Mouse (Mus musculus) megakaryocyte, embryonic 14.5 days (primary cell): Measurements from ENCODE around the gene Rere. TPM values are rescaled to one million over a fixed set of nuclear protein-coding genes. Genes with fewer than 3 reads are reported as not detected.

Source experiments
- H3K27me3 ChIP-seq: replicated peaks from 2 replicates; pipeline ENCODE3; 2012; ENCODE audit warnings: inconsistent platforms
- H3K36me3 ChIP-seq: replicated peaks from 2 replicates; pipeline ENCODE3; 2012; ENCODE audit warnings: low read length, inconsistent platforms, mixed read lengths
- H3K4me1 ChIP-seq: 2 replicates; pipeline ENCODE4 v1.6.1; 2012; ENCODE audit warnings: inconsistent platforms
- H3K4me3 ChIP-seq: replicated peaks from 2 replicates; pipeline ENCODE3; 2012; ENCODE audit warnings: moderate library complexity, mild to moderate bottlenecking, inconsistent platforms
- H3K9me3 ChIP-seq: 2 replicates; pipeline ENCODE4 v1.6.1; 2012; ENCODE audit warnings: inconsistent platforms
- FLI1 ChIP-seq: IDR thresholded peaks from 2 replicates; pipeline ENCODE4 v1.6.1; 2012; ENCODE audit warnings: low read length, inconsistent platforms, mixed read lengths
- GATA1 ChIP-seq: IDR thresholded peaks from 3 replicates; pipeline ENCODE4 v1.6.1; 2012; ENCODE audit warnings: mixed read lengths, low read length, inconsistent platforms, borderline replicate concordance
- polyA plus RNA-seq: library from polyadenylated mRNA; stranded (reverse); fragments of >175 nt; gene quantifications from 2 replicates; pipeline ENCODE4 v1.2.3, GENCODE M21; 2012; ENCODE audit warnings: low replicate concordance; ENCODE audit not compliant: insufficient read depth

The Rere gene
- polyA plus RNA-seq, 1 experiment: 39.0 TPM

GRCm38 (mm10) chr4:150239087-150239480 is 42.4 kb upstream of the Rere start:
- Histone ChIP-seq H3K9me3 (no peaks in the 10 kb centered on the region), H3K4me1 (peaks cover 88% of the 10 kb centered on the region), H3K27me3 (no peaks in the 10 kb centered on the region), H3K36me3 (peaks cover 55% of the 10 kb centered on the region), H3K4me3 (peak overlapping the region; percentile 97)
- TF ChIP-seq GATA1 (no peak), FLI1 (no peak)

- TF ChIP-seq FLI1 (no peak), GATA1 (no peak)
- peaks cover 59% of the 10 kb centered on the region for H3K36me3 ChIP-seq
- no peaks in the 10 kb centered on the region for H3K9me3 ChIP-seq
- peaks cover 88% of the 10 kb centered on the region for H3K4me1 ChIP-seq
- no peaks in the 10 kb centered on the region for H3K27me3 ChIP-seq
- H3K4me3 ChIP-seq: peak overlapping the region; percentile 97
Measured at GRCm38 (mm10) chr4:150239503-150239902, 41.9 kb upstream of the Rere start.

DNA sequence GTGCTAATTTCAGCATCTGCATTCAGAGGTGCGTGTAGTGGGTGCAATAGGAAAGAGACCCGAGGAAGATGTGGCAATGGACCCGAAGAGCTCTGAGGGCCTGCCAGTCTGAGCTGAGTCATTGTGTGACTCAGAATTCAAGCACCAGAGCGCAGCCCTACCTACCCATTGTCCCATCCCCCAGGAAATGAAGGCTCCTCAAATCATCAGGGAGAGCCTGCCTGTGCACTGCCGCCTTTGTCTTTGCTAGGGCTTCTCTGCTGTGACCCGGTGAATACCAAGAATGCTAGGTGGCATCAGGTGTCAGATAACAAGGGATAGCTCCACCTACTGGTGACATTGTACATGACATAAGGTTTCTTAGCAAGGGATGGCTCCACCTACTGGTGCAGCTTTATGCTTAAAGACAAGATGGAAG is 41.5 kb upstream of the Rere start:
- Histone ChIP-seq H3K27me3 (no peaks in the 10 kb centered on the region), H3K36me3 (peaks cover 64% of the 10 kb centered on the region), H3K4me1 (peaks cover 88% of the 10 kb centered on the region), H3K4me3 (peak overlapping the region; percentile 97), H3K9me3 (no peaks in the 10 kb centered on the region)
- TF ChIP-seq GATA1 (no peak), FLI1 (no peak)

- Histone ChIP-seq H3K27me3 (no peaks in the 10 kb centered on the region), H3K4me3 (peak overlapping the region; percentile 97), H3K36me3 (peaks cover 67% of the 10 kb centered on the region), H3K4me1 (peaks cover 87% of the 10 kb centered on the region), H3K9me3 (no peaks in the 10 kb centered on the region)
- TF ChIP-seq GATA1 (no peak), FLI1 (no peak)
Measured at GRCm38 (mm10) chr4:150240381-150240886, 41.0 kb upstream of the Rere start.

GRCm38 (mm10) chr4:150241708-150242107 is 39.7 kb upstream of the Rere start:
- TF ChIP-seq FLI1 (no peak), GATA1 (no peak)

DNA sequence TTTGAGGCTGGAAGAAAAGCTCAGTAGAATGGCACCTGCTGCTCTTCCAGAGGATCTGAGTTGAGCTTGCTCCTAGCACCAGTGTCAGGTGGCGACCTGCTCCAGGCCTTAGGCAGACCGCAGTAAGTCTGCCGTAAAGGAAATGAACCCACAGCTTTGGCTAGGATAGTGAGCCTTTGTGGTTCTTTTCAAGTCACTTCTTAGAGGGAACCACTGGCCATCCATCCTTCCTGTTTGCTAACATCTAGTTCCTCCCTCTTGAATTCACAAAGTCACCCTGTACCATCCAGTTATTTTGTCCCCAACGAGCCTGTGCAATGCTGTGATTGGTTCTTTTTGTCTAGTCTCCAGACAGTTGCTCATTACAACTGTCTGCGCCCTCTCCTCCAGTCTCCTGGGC is 38.7 kb upstream of the Rere start:
- Histone ChIP-seq H3K36me3 (peaks cover 90% of the 10 kb centered on the region), H3K4me3 (peak overlapping the region; percentile 59), H3K4me1 (peaks cover 92% of the 10 kb centered on the region), H3K27me3 (no peaks in the 10 kb centered on the region), H3K9me3 (no peaks in the 10 kb centered on the region)
- TF ChIP-seq GATA1 (no peak), FLI1 (no peak)

More at GRCm38 (mm10) chr4:150241708-150242107, 39.7 kb upstream of the Rere start:
- peak overlapping the region; percentile 97 for H3K4me3 ChIP-seq
- peaks cover 89% of the 10 kb centered on the region for H3K4me1 ChIP-seq
- no peaks in the 10 kb centered on the region for H3K27me3 ChIP-seq
- no peaks in the 10 kb centered on the region for H3K9me3 ChIP-seq
- peaks cover 80% of the 10 kb centered on the region for H3K36me3 ChIP-seq

GRCm38 (mm10) chr4:150245876-150246275 is 35.6 kb upstream of the Rere start:
- H3K9me3 ChIP-seq: no peaks in the 10 kb centered on the region
- peaks cover 97% of the 10 kb centered on the region for H3K36me3 ChIP-seq
- TF ChIP-seq GATA1 (no peak), FLI1 (no peak)
- H3K4me1 ChIP-seq: peaks cover 77% of the 10 kb centered on the region
- no peaks in the 10 kb centered on the region for H3K27me3 ChIP-seq
- H3K4me3 ChIP-seq: no peak overlapping the region

- Histone ChIP-seq H3K27me3 (no peaks in the 10 kb centered on the region), H3K4me1 (peaks cover 56% of the 10 kb centered on the region), H3K9me3 (no peaks in the 10 kb centered on the region), H3K36me3 (peaks cover 94% of the 10 kb centered on the region), H3K4me3 (no peak overlapping the region)
- TF ChIP-seq GATA1 (no peak), FLI1 (no peak)
Measured at GRCm38 (mm10) chr4:150248009-150248408, 33.4 kb upstream of the Rere start.

GRCm38 (mm10) chr4:150248917-150249316 is 32.5 kb upstream of the Rere start:
- no peak for TF ChIP-seq FLI1
- no peak for TF ChIP-seq GATA1
- Histone ChIP-seq H3K4me3 (no peak overlapping the region), H3K27me3 (no peaks in the 10 kb centered on the region), H3K4me1 (peaks cover 47% of the 10 kb centered on the region), H3K9me3 (no peaks in the 10 kb centered on the region), H3K36me3 (peaks cover 88% of the 10 kb centered on the region)

DNA sequence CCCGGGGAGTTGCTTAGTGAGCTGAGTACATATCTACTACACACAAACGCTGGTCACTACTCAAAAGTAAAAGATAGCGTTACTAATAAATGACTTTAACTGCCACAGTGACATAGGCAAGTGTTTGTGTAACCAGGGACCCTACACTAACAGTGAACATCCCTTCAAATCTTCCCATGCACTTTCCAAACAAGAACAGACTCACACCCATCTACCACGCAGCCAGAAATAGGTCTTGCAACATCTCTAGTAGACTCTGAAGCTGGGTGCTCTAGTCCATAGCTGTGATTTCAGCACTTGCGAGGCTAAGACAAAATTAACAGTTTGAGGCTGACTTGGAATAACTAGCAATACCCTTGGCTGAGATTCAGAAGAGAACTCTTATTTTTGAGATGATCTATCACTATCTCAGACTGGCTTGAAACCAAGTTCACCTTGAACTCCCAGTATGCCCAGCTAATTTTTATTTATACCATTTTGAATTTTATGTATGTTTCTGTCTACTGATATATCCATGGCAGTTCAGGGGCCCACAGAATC is 31.6 kb upstream of the Rere start:
- no peak for TF ChIP-seq FLI1
- no peak for TF ChIP-seq GATA1
- Histone ChIP-seq H3K36me3 (peaks cover 85% of the 10 kb centered on the region), H3K27me3 (no peaks in the 10 kb centered on the region), H3K9me3 (no peaks in the 10 kb centered on the region), H3K4me3 (no peak overlapping the region), H3K4me1 (peaks cover 41% of the 10 kb centered on the region)
